In the genomic region with DNA sequence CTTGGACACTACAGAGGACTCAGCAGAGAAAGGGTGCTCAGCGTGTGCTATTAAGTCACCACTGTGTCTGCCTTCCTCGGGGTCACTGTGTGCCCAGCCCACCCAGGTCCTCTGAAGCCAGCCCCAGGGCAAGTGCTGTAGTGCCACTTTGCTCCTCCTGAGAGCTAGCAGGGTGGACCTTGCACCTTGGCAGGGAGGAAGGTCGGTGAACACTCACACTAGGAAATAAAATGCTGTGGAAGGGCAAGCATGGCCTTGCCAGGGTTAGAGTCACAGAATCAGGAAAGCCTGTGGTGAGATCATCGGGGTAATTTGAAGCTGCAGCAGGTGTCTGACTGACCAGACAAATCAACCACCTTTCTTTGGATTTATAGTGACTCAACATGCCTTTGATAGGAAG, we compare ENCODE assay signal across 26 mouse cellular contexts. TPM values are rescaled to one million over a fixed set of nuclear protein-coding genes. Genes with fewer than 3 reads are reported as not detected.
DNase-seq lines count a peak whose midpoint lies in the region; ATAC-seq and TF ChIP-seq lines count a peak whose summit lies in the region.
"Had no signal": no experiment of that assay in that cellular context is flagged by ENCODE, and none has a peak within 500 bp of the region (broad histone marks: within the 10 kb centered on the region; RNA-seq: fewer than 3 reads in every experiment).

No protein-coding gene starts in this region.

- whole genome bisulfite sequencing in kidney, embryonic 15.5 days: 52% methylated on average over 4 of the region's 4 CpGs
- WGBS in midbrain, embryonic 11.5 days: 26% methylated on average over 4 of the region's 4 CpGs

- H3K79me3 ChIP-seq in C2C12 (ENCODE audit: low read depth): no peaks in the 10 kb centered on the region

- H3ac ChIP-seq in C2C12 (ENCODE audit: control insufficient read depth, insufficient read length, low read depth): no peak overlapping the region

- no peak overlapping the region for H3K4me3 ChIP-seq in kidney, embryonic 15.5 days (replicated peaks)
- no peak overlapping the region for H3K4me3 ChIP-seq in C2C12 (ENCODE audit: insufficient read depth, poor library complexity, severe bottlenecking)
- H3K4me3 ChIP-seq in midbrain, embryonic 11.5 days (ENCODE audit: low read depth, low read length): no peak overlapping the region
- H3K4me3 ChIP-seq: embryonic facial prominence, embryonic 12.5 days; erythroblast, embryonic 14.5 days; forebrain, embryonic 13.5 days; heart, adult 2 months; left cerebral cortex, adult 2 months; limb, embryonic 10.5 days; liver, embryonic 12.5 days had no signal

- H3K79me2 ChIP-seq in C2C12 (ENCODE audit: control insufficient read depth, insufficient read depth): no peaks in the 10 kb centered on the region

- ATAC-seq in kidney, embryonic 15.5 days (replicated peaks; ENCODE audit: low FRiP score): no peak
- ATAC-seq in midbrain, embryonic 11.5 days (ENCODE audit: low FRiP score): 0 out of 2 replicates have a peak, but pooled peaks have one; percentile 17
- ATAC-seq: forebrain, embryonic 13.5 days; hindbrain, postnatal 0 days; liver, embryonic 12.5 days had no signal

- H3K4me1 ChIP-seq in kidney, embryonic 15.5 days: peaks cover 23% of the 10 kb centered on the region
- peaks cover 39% of the 10 kb centered on the region for H3K4me1 ChIP-seq in midbrain, embryonic 11.5 days (ENCODE audit: control insufficient read depth, insufficient read depth, low read length)

- DNase-seq in kidney, adult 11 months: peak; percentile 47
- DNase-seq in adrenal gland, postnatal 14 days: peak; percentile 67
- no peak for DNase-seq in midbrain, embryonic 11.5 days (ENCODE audit: low spot score, missing footprints)
- no peak for DNase-seq in spleen, postnatal 4 days (ENCODE audit: low spot score in 2 of 2)
- no peak for DNase-seq in gastrocnemius, postnatal 10 days
- DNase-seq: cerebellum, adult 8-10 months; gastrocnemius, postnatal 25 days; heart, adult 2 months; heart, postnatal 4 days; layer of hippocampus, adult 9-11 months; lung, adult 2 months; lung, postnatal 36 days; right cerebral cortex, postnatal 4 days; thymus, postnatal 25 days had no signal

- H3K9ac ChIP-seq in kidney, embryonic 15.5 days: no peak overlapping the region
- no peak overlapping the region for H3K9ac ChIP-seq in midbrain, embryonic 11.5 days (ENCODE audit: low read length)
- H3K9ac ChIP-seq: embryonic facial prominence, embryonic 12.5 days; forebrain, embryonic 13.5 days; liver, embryonic 12.5 days had no signal

- H3K4me2 ChIP-seq in kidney, embryonic 15.5 days: no peak overlapping the region
- no peak overlapping the region for H3K4me2 ChIP-seq in midbrain, embryonic 11.5 days
- H3K4me2 ChIP-seq: embryonic facial prominence, embryonic 12.5 days; forebrain, embryonic 13.5 days; liver, embryonic 12.5 days had no signal

- no peaks in the 10 kb centered on the region for H3K9me3 ChIP-seq in kidney, embryonic 15.5 days (replicated peaks)
- H3K9me3 ChIP-seq in midbrain, embryonic 11.5 days (ENCODE audit: control insufficient read depth, low read length): no peaks in the 10 kb centered on the region
- H3K9me3 ChIP-seq: embryonic facial prominence, embryonic 12.5 days; forebrain, embryonic 13.5 days; limb, embryonic 10.5 days; liver, embryonic 12.5 days had no signal

- H3K27me3 ChIP-seq in kidney, embryonic 15.5 days: peaks cover 48% of the 10 kb centered on the region
- H3K27me3 ChIP-seq in C2C12 (ENCODE audit: control insufficient read depth, insufficient read depth, insufficient read length): no peaks in the 10 kb centered on the region
- peaks cover 95% of the 10 kb centered on the region for H3K27me3 ChIP-seq in midbrain, embryonic 11.5 days (ENCODE audit: control insufficient read depth, insufficient read depth, low read length)

- no peak overlapping the region for H3K27ac ChIP-seq in kidney, embryonic 15.5 days
- H3K27ac ChIP-seq in midbrain, embryonic 11.5 days (ENCODE audit: low read depth, low read length): no peak overlapping the region; the same call in 1 of the 2 replicates
- H3K27ac ChIP-seq: embryonic facial prominence, embryonic 12.5 days; forebrain, embryonic 13.5 days; heart, adult 2 months; hindbrain, postnatal 0 days; left cerebral cortex, adult 2 months; limb, embryonic 10.5 days; liver, embryonic 12.5 days had no signal

- no peak for TF ChIP-seq CTCF in C2C12 (IDR thresholded peaks at IDR 0.05; ENCODE audit: control insufficient read depth, insufficient read depth, insufficient read length)

- H3K36me3 ChIP-seq in kidney, embryonic 15.5 days: peaks cover 33% of the 10 kb centered on the region
- peaks cover 55% of the 10 kb centered on the region for H3K36me3 ChIP-seq in C2C12 (ENCODE audit: control insufficient read depth, insufficient read depth)
- no peaks in the 10 kb centered on the region for H3K36me3 ChIP-seq in midbrain, embryonic 11.5 days (ENCODE audit: control insufficient read depth, insufficient read depth, low read length)

TF ChIP-seq in C2C12, 6 proteins besides CTCF, POLR2A, EP300 and RAD21:
- TF ChIP-seq MAX (IDR thresholded peaks at IDR 0.05): no peak
- TF ChIP-seq CEBPB (IDR thresholded peaks at IDR 0.05; ENCODE audit: low read depth): no peak
- TF ChIP-seq MYOD1 (IDR thresholded peaks at IDR 0.05; ENCODE audit: control insufficient read depth, insufficient read length, low read depth): peak; percentile 12

RNA-seq across cellular contexts. Expression of gene Barhl1, which starts 10.9 kb away (rescaled TPM):
- polyA plus RNA-seq in kidney, embryonic 15.5 days (2015; fragmentation: Nextera tagmentation; extraction: Ambion mirVana): not detected in 2 replicates
- polyA plus RNA-seq in C2C12 (2012; fragmentation: generic; extraction: Trizol): 0.01 TPM
- total RNA-seq in adrenal gland, postnatal 14 days (2021): 0.26 TPM in 1 of 2 replicates, not detected in the other
- polyA plus RNA-seq in midbrain, embryonic 11.5 days (2014; fragmentation: Nextera tagmentation; extraction: Ambion mirVana): 12.2 and 12.7 TPM in 2 replicates
- not detected for total RNA-seq in gastrocnemius, postnatal 10 days (2021)
- total RNA-seq: common myeloid progenitor, adult 5-6 weeks; gastrocnemius, postnatal 25 days; heart, adult 2 months; heart, postnatal 4 days; left cerebral cortex, adult 2 months; megakaryocyte-erythroid progenitor cell, adult 5-6 weeks had no signal
- polyA plus RNA-seq: erythroblast, embryonic 14.5 days; heart, adult 2 months; heart, embryonic 14.5 days; limb, embryonic 10.5 days; liver, embryonic 12.5 days had no signal

Comparison
In these comparisons a context has a peak if more than half of its experiments do, and no peak if none do; other contexts are left out.
1. DNase-seq: peak in kidney, adult 11 months (single experiment) and adrenal gland, postnatal 14 days (single experiment); none in midbrain, embryonic 11.5 days (single experiment), spleen, postnatal 4 days (0 of 2) and gastrocnemius, postnatal 10 days (single experiment).
2. RNA of gene Barhl1, which starts 10.9 kb away (polyA plus RNA-seq): 12.2 to 12.7 TPM in midbrain, embryonic 11.5 days; 0.01 TPM in C2C12 (single experiment) and not detected in kidney, embryonic 15.5 days; every median in the first group is over 10 times any median in the second.